Mouse (Mus musculus) liver, embryonic 14.5 days (tissue): ENCODE results near the gene Hipk2.

ENCODE experiments used
- CTCF ChIP-seq: IDR thresholded peaks from 2 replicates; pipeline ENCODE4 v1.5.1; 2016; ENCODE audit warnings: antibody characterized with exemption, low read depth, control low read depth
- EP300 ChIP-seq: IDR thresholded peaks from 2 replicates; pipeline ENCODE4 v1.6.1; 2016; ENCODE audit warnings: antibody characterized with exemption, low read depth

GRCm38 (mm10) chr6:38691052-38691451 is 184.9 kb downstream of the Hipk2 start:
- no peak for TF ChIP-seq CTCF
- TF ChIP-seq EP300, result no peak
